Mouse (Mus musculus) liver, embryonic 15.5 days (tissue): Measurements from ENCODE around the gene Ndufa5. TPM values are rescaled to one million over a fixed set of nuclear protein-coding genes. Genes with fewer than 3 reads are reported as not detected.

Experiments used
- ATAC-seq: fragments of 200-750 bp; cut with Nextera tagmentation; 2 replicates; pipeline ENCODE4 v1.8.0; 2017; ENCODE audit warnings: moderate number of reproducible peaks, mild to moderate bottlenecking, moderate library complexity; ENCODE audit not compliant: insufficient read depth
- H3K27ac ChIP-seq: fragments of 300-500 bp; sonication (generic); replicated peaks from 2 replicates; pipeline ENCODE4 v1.5.1; 2015; ENCODE audit warnings: mild to moderate bottlenecking, inconsistent platforms
- H3K27me3 ChIP-seq: fragments of 300-500 bp; sonication (generic); 2 replicates; pipeline ENCODE4 v1.6.1; 2015; ENCODE audit warnings: mild to moderate bottlenecking, inconsistent platforms
- H3K36me3 ChIP-seq: fragments of 300-500 bp; sonication (generic); replicated peaks from 2 replicates; pipeline ENCODE4 v1.6.1; 2015; ENCODE audit warnings: moderate library complexity, mild to moderate bottlenecking, inconsistent platforms
- H3K4me1 ChIP-seq: fragments of 300-500 bp; sonication (generic); replicated peaks from 2 replicates; pipeline ENCODE4 v1.6.1; 2015; ENCODE audit warnings: inconsistent platforms
- H3K4me2 ChIP-seq: fragments of 300-500 bp; sonication (generic); 2 replicates; pipeline ENCODE4 v1.6.1; 2015; ENCODE audit warnings: moderate library complexity, mild to moderate bottlenecking, inconsistent platforms
- H3K4me3 ChIP-seq: fragments of 300-500 bp; sonication (generic); replicated peaks from 2 replicates; pipeline ENCODE4 v1.5.1; 2015; ENCODE audit warnings: mild to moderate bottlenecking, inconsistent platforms
- H3K9ac ChIP-seq: fragments of 300-500 bp; sonication (generic); 2 replicates; pipeline ENCODE4 v1.6.1; 2015; ENCODE audit warnings: moderate library complexity, mild to moderate bottlenecking, inconsistent platforms
- H3K9me3 ChIP-seq: fragments of 300-500 bp; sonication (generic); replicated peaks from 2 replicates; pipeline ENCODE4 v1.6.1; 2016; ENCODE audit warnings: inconsistent platforms
- WGBS: fragments of 180-500 bp; shearing (Covaris S2); methylation state at CpG from one replicate; pipeline ENCODE4 v1.1.7; 2015; ENCODE audit warnings: mixed read lengths; ENCODE audit not compliant: insufficient replicate concordance; 5-methylcytosine and 5-hydroxymethylcytosine counted together
- polyA plus RNA-seq: library from polyadenylated mRNA; unstranded; fragments of >200 nt; fragmentation: Nextera tagmentation; extraction: Ambion mirVana; gene quantifications from 2 replicates; pipeline ENCODE4 v1.2.1, GENCODE M21; 2015

Ndufa5 gene
- polyA plus RNA-seq, 1 experiment from 2014 or later = 181 TPM

DNA sequence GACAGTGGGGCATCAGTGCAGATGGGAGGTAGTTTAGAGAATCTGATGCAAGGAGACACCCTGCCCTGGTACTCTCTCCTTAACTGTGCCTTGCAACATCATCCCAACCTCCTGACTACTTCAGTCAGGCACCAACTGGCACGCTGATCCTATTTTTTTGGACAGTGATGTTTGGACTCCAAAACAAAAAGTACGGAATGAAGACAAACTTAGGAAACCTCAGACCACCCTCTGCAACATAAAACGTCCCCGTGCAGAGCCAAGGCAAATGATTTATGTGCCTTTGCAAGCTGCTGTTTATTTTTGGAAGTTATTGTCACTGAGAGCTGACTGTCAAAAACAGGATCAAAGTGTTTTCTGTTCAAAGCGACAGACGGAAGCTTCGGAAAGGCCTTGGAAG lies 24.2 kb upstream of the Ndufa5 start:
- Histone ChIP-seq H3K9me3 (no peaks in the 10 kb centered on the region), H3K27ac (no peak overlapping the region), H3K4me3 (no peak overlapping the region), H3K27me3 (no peaks in the 10 kb centered on the region), H3K4me1 (no peaks in the 10 kb centered on the region), H3K36me3 (no peaks in the 10 kb centered on the region), H3K4me2 (no peak overlapping the region), H3K9ac (no peak overlapping the region)
- no peak for ATAC-seq
- WGBS = 36% methylated on average over 7 of the region's 7 CpGs

- Histone ChIP-seq H3K4me2 (no peak overlapping the region), H3K36me3 (no peaks in the 10 kb centered on the region), H3K4me3 (no peak overlapping the region), H3K9me3 (no peaks in the 10 kb centered on the region), H3K9ac (no peak overlapping the region), H3K27ac (no peak overlapping the region), H3K27me3 (no peaks in the 10 kb centered on the region), H3K4me1 (no peaks in the 10 kb centered on the region)
- no peak for ATAC-seq
- 24% methylated on average over 2 of the region's 2 CpGs for WGBS
Observed at GRCm38 (mm10) chr6:24549801-24550200, 22.0 kb upstream of the Ndufa5 start.

- no peak overlapping the region for H3K4me2 ChIP-seq
- no peaks in the 10 kb centered on the region for H3K27me3 ChIP-seq
- ATAC-seq = no peak
- H3K4me3 ChIP-seq = no peak overlapping the region
- H3K9me3 ChIP-seq = no peaks in the 10 kb centered on the region
- H3K4me1 ChIP-seq = no peaks in the 10 kb centered on the region
- WGBS = 30% methylated on average over 1 of the region's 1 CpGs
- H3K36me3 ChIP-seq = no peaks in the 10 kb centered on the region
- H3K27ac ChIP-seq = no peak overlapping the region
- H3K9ac ChIP-seq = no peak overlapping the region
Observed at GRCm38 (mm10) chr6:24546716-24547420, 19.1 kb upstream of the Ndufa5 start.

DNA sequence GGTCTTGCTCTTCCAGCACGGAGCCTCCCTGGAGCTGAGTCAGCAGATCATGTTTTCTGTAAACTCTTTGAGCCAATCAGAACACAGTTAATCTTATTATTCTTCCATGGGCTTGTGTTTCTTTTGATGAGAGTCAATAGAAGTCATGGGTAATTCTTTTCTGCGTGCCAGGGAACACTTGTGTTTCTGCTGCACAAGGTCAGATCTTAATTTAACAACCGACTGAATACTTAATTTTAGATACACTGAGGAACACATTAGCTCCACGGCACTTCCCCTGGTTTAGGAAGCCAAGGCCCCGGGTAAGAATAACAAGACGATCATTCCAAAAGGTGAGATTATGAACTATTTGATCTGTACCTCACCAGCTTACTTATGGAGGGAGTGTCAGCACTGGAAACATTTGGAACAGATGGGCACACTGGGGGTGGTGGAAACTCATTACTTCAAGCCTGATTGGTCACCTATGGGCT lies 15.3 kb upstream of the Ndufa5 start:
- 60% methylated on average over 6 of the region's 6 CpGs for WGBS
- Histone ChIP-seq H3K9me3 (no peaks in the 10 kb centered on the region), H3K4me1 (no peaks in the 10 kb centered on the region), H3K4me2 (no peak overlapping the region), H3K36me3 (no peaks in the 10 kb centered on the region), H3K27me3 (no peaks in the 10 kb centered on the region), H3K27ac (no peak overlapping the region), H3K4me3 (no peak overlapping the region), H3K9ac (no peak overlapping the region)
- no peak for ATAC-seq

DNA sequence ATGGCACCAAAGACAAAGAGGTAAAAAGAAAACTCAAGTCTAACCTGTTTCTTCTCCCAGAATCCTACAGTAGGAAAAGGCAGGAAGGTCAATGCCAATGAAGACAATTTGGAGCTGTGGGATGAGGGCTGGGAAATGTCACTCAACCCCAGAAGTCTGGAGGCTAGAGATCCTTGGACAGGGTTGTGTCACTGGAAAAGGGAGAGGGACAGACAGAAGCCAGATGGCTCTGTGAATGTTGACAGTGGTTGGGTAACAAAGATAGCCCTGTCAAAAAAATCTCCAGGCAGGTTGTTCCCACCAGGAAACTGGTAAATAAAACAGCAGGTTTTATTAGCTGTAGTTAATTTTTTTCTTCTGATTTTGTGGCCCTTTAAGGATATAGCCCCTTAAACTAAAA lies 14.6 kb upstream of the Ndufa5 start:
- no peaks in the 10 kb centered on the region for H3K4me1 ChIP-seq
- no peak overlapping the region for H3K4me3 ChIP-seq
- no peaks in the 10 kb centered on the region for H3K9me3 ChIP-seq
- H3K4me2 ChIP-seq = no peak overlapping the region
- H3K27ac ChIP-seq = no peak overlapping the region
- no peak overlapping the region for H3K9ac ChIP-seq
- ATAC-seq = no peak
- H3K27me3 ChIP-seq = no peaks in the 10 kb centered on the region
- no peaks in the 10 kb centered on the region for H3K36me3 ChIP-seq

- Histone ChIP-seq H3K4me2 (no peak overlapping the region), H3K4me1 (no peaks in the 10 kb centered on the region), H3K9ac (no peak overlapping the region), H3K9me3 (no peaks in the 10 kb centered on the region), H3K27ac (no peak overlapping the region), H3K27me3 (no peaks in the 10 kb centered on the region), H3K4me3 (no peak overlapping the region), H3K36me3 (no peaks in the 10 kb centered on the region)
- 41% methylated on average over 4 of the region's 4 CpGs for WGBS
- ATAC-seq = no peak
Observed at GRCm38 (mm10) chr6:24540106-24540505, 12.3 kb upstream of the Ndufa5 start.

DNA sequence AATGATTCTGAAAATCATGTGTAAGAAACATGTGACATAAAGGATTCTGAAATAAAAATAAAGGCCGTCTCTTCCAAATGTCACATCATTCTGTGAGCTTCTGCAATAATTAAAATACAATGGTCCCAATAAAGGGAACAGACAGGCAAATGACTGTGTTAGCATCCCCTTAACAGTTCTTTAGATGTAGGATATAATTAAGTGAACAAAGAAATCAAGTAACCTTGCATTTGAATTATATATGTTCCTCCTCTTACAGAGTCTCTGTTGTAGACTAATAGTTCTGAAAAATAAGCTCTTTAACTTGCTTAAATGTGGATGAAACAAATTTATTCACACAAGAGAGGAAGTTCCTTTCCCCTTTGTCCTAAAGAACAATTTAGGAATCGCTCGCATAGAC lies 10.6 kb upstream of the Ndufa5 start:
- Histone ChIP-seq H3K4me1 (no peaks in the 10 kb centered on the region), H3K27me3 (no peaks in the 10 kb centered on the region), H3K36me3 (no peaks in the 10 kb centered on the region), H3K9ac (no peak overlapping the region), H3K4me3 (no peak overlapping the region), H3K4me2 (no peak overlapping the region), H3K9me3 (no peaks in the 10 kb centered on the region), H3K27ac (no peak overlapping the region)
- WGBS = 63% methylated on average over 3 of the region's 3 CpGs
- ATAC-seq = no peak

- ATAC-seq = no peak
- H3K9me3 ChIP-seq = no peaks in the 10 kb centered on the region
- H3K4me1 ChIP-seq = peaks cover 12% of the 10 kb centered on the region
- H3K27me3 ChIP-seq = no peaks in the 10 kb centered on the region
- H3K27ac ChIP-seq = no peak overlapping the region
- H3K9ac ChIP-seq = no peak overlapping the region
- H3K4me2 ChIP-seq = no peak overlapping the region
- no peaks in the 10 kb centered on the region for H3K36me3 ChIP-seq
- H3K4me3 ChIP-seq = no peak overlapping the region
- 56% methylated on average over 3 of the region's 3 CpGs for WGBS
Observed at GRCm38 (mm10) chr6:24532804-24533203, 5.0 kb upstream of the Ndufa5 start.

DNA sequence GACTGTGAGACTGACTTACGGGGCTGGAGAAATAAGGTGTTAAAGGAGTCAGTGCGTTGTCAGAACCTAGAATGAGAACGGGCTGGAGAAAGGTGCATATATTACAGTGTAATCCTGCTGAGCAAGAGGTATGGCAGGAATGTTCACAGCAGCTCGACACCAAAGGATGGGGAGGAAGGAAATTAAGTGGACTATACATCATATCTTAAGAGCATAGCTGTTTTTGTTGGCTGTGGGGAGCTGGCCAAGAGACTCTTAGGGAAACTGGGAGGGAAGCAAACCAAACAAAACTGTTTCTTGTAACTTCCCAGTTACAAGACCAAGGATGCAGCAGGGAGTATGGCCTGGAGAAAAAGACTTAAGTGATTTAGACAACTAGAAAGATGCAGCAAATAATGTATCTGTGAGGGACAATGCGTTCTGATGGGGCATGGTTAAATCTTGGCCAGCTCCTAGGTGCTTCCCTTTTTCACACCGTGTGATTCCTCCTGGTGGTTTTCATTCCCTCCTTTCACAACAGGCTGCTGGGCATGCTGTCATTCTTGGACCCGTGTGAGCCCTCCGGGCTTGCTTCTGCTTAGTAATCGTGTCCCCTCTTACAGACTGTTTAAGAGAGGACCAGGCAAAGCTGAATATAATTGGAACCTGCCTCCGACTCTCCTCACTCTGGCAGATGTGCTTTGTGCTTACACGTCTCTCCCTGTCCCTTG lies 3.1 kb upstream of the Ndufa5 start:
- peak overlapping the region; percentile 33 for H3K4me2 ChIP-seq
- no peak overlapping the region for H3K4me3 ChIP-seq
- ATAC-seq = no peak
- H3K9me3 ChIP-seq = no peaks in the 10 kb centered on the region
- no peaks in the 10 kb centered on the region for H3K27me3 ChIP-seq
- H3K36me3 ChIP-seq = no peaks in the 10 kb centered on the region
- peaks cover 22% of the 10 kb centered on the region for H3K4me1 ChIP-seq
- 46% methylated on average over 11 of the region's 11 CpGs for WGBS
- H3K9ac ChIP-seq = no peak overlapping the region
- no peak overlapping the region for H3K27ac ChIP-seq

DNA sequence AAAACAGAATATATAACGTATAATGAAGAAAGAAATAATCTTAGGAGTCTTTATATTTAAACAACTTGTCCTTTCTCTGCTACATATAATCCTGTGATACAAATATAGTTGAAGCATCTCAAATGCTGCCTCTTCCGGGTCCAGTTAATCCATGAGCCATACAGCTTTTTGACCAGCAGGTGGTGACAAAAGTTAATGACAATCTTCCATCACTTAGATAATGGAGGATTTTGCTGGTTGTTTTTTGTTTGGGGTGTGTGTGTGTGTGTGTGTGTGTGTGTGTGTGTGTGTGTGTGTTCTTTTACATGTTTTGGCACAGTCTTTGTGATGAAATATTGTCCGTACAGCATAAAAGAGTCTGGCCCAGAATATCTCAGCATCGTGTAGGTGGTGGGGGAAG lies 2.4 kb upstream of the Ndufa5 start:
- 13% methylated on average over 4 of the region's 4 CpGs for WGBS
- no peaks in the 10 kb centered on the region for H3K9me3 ChIP-seq
- ATAC-seq = no peak
- H3K27ac ChIP-seq = no peak overlapping the region
- H3K4me2 ChIP-seq = peak overlapping the region; percentile 33
- peaks cover 24% of the 10 kb centered on the region for H3K4me1 ChIP-seq
- H3K36me3 ChIP-seq = no peaks in the 10 kb centered on the region
- no peak overlapping the region for H3K4me3 ChIP-seq
- H3K9ac ChIP-seq = no peak overlapping the region
- no peaks in the 10 kb centered on the region for H3K27me3 ChIP-seq

GRCm38 (mm10) chr6:24528064-24528243 lies 141 bp upstream of the Ndufa5 start, which contains the start of gene Asb15:
Gene Asb15, plus strand, starts transcription at chr6:24528144.
- Histone ChIP-seq H3K27ac (no peak within 1 kb of the TSS; the same call in 1 of the 2 replicates), H3K4me1 (peaks cover 24% of the 10 kb centered on the region), H3K4me2 (peak within 1 kb of the TSS; percentile 73), H3K9me3 (no peaks in the 10 kb centered on the region), H3K4me3 (peak within 1 kb of the TSS; percentile 74), H3K27me3 (no peaks in the 10 kb centered on the region), H3K36me3 (peaks cover 3% of the 10 kb centered on the region; the same call in 1 of the 2 replicates), H3K9ac (peak within 1 kb of the TSS; percentile 66)
- WGBS = 37% methylated on average over 2 of the region's 2 CpGs
- no peak for ATAC-seq

GRCm38 (mm10) chr6:24525705-24526104 lies 2.1 kb downstream of the Ndufa5 start:
- H3K27me3 ChIP-seq = no peaks in the 10 kb centered on the region
- 84% methylated on average over 3 of the region's 3 CpGs for WGBS
- no peak overlapping the region for H3K4me3 ChIP-seq
- H3K27ac ChIP-seq = no peak overlapping the region
- H3K9ac ChIP-seq = no peak overlapping the region
- peaks cover 24% of the 10 kb centered on the region for H3K4me1 ChIP-seq
- ATAC-seq = no peak
- no peaks in the 10 kb centered on the region for H3K9me3 ChIP-seq
- peaks cover 21% of the 10 kb centered on the region for H3K36me3 ChIP-seq
- H3K4me2 ChIP-seq = peak overlapping the region; percentile 73
